12 mouse cellular contexts compared by ENCODE assay signal in genomic region chr1:163057363-163057762, GRCm38 (mm10). TPM values are rescaled to one million over a fixed set of nuclear protein-coding genes. Genes with fewer than 3 reads are reported as not detected.
DNase-seq lines count a peak whose midpoint lies in the region; ATAC-seq lines count a peak whose summit lies in the region.
"Had no signal": no experiment of that assay in that cellular context is flagged by ENCODE, and none has a peak within 500 bp of the region (broad histone marks: within the 10 kb centered on the region; RNA-seq: fewer than 3 reads in every experiment).

No protein-coding gene starts in this region.

- no peaks in the 10 kb centered on the region for H3K4me1 ChIP-seq in forebrain, embryonic 11.5 days (replicated peaks; ENCODE audit: control insufficient read depth, insufficient read depth, low read length)
- no peaks in the 10 kb centered on the region for H3K4me1 ChIP-seq in forebrain, embryonic 13.5 days
- H3K4me1 ChIP-seq: embryonic facial prominence, embryonic 15.5 days; hindbrain, embryonic 15.5 days; lung, embryonic 15.5 days had no signal

- no peak overlapping the region for H3K4me2 ChIP-seq in forebrain, embryonic 11.5 days (ENCODE audit: low read depth, low read length, severe bottlenecking)
- H3K4me2 ChIP-seq in forebrain, embryonic 13.5 days: no peak overlapping the region
- H3K4me2 ChIP-seq: embryonic facial prominence, embryonic 15.5 days; hindbrain, embryonic 15.5 days; lung, embryonic 15.5 days had no signal

- H3K9ac ChIP-seq in forebrain, embryonic 11.5 days (ENCODE audit: low read length): no peak overlapping the region
- H3K9ac ChIP-seq in forebrain, embryonic 13.5 days: no peak overlapping the region
- H3K9ac ChIP-seq: embryonic facial prominence, embryonic 15.5 days; hindbrain, embryonic 15.5 days; lung, embryonic 15.5 days had no signal

- WGBS in forebrain, embryonic 11.5 days: 43% methylated on average over 2 of the region's 2 CpGs
- WGBS in forebrain, embryonic 13.5 days: 49% methylated on average over 2 of the region's 2 CpGs

- no peaks in the 10 kb centered on the region for H3K36me3 ChIP-seq in forebrain, embryonic 11.5 days (ENCODE audit: control insufficient read depth, insufficient read depth, low read length)
- no peaks in the 10 kb centered on the region for H3K36me3 ChIP-seq in forebrain, embryonic 13.5 days (ENCODE audit: poor library complexity, severe bottlenecking)
- H3K36me3 ChIP-seq: embryonic facial prominence, embryonic 15.5 days; G1E; hindbrain, embryonic 15.5 days; lung, embryonic 15.5 days had no signal

- no peak for DNase-seq in forebrain, embryonic 11.5 days (ENCODE audit: low spot score)
- DNase-seq in left cerebral cortex, postnatal 4 days: peak; percentile 3
- no peak for DNase-seq in left cerebral cortex, postnatal 36 days (ENCODE audit: low spot score in 2 of 2)
- DNase-seq in fibroblast of lung, adult 2 months (ENCODE audit: low read depth): peak; percentile 9
- DNase-seq in mesoderm, embryonic 11.5 days (ENCODE audit: low read depth, low spot score): peak; percentile 19
- DNase-seq in urinary bladder, postnatal 25 days (ENCODE audit: low spot score): no peak
- no peak for DNase-seq in cerebellum, adult 11 months

- ATAC-seq in forebrain, embryonic 11.5 days (replicated peaks; ENCODE audit: low FRiP score): peak; percentile 60; the same call in 1 of the 2 replicates
- no peak for ATAC-seq in forebrain, embryonic 13.5 days

- intact Hi-C loops in left cerebral cortex, postnatal 4 days (cut with DNase I): loop anchor here (10.0 kb wide), 1 partner anchor 163 kb away; the partner anchor contains the start of gene Fmo2
- intact Hi-C loops in left cerebral cortex, postnatal 36 days (cut with DNase I): loop anchor here (2.0 kb wide), 1 partner anchor 161 kb away; no protein-coding TSS in a partner anchor

- H3K27ac ChIP-seq in forebrain, embryonic 11.5 days (ENCODE audit: low read depth, low read length): no peak overlapping the region
- no peak overlapping the region for H3K27ac ChIP-seq in forebrain, embryonic 13.5 days
- H3K27ac ChIP-seq: embryonic facial prominence, embryonic 15.5 days; hindbrain, embryonic 15.5 days; lung, embryonic 15.5 days had no signal

- no peaks in the 10 kb centered on the region for H3K27me3 ChIP-seq in forebrain, embryonic 11.5 days (ENCODE audit: control insufficient read depth, insufficient read depth, low read length)
- no peaks in the 10 kb centered on the region for H3K27me3 ChIP-seq in forebrain, embryonic 13.5 days
- H3K27me3 ChIP-seq: embryonic facial prominence, embryonic 15.5 days; hindbrain, embryonic 15.5 days; lung, embryonic 15.5 days had no signal

- H3K9me3 ChIP-seq in forebrain, embryonic 11.5 days (ENCODE audit: control insufficient read depth, low read length): no peaks in the 10 kb centered on the region
- H3K9me3 ChIP-seq in forebrain, embryonic 13.5 days (replicated peaks): no peaks in the 10 kb centered on the region
- H3K9me3 ChIP-seq: embryonic facial prominence, embryonic 15.5 days; G1E; hindbrain, embryonic 15.5 days; lung, embryonic 15.5 days had no signal

- no peak overlapping the region for H3K4me3 ChIP-seq in forebrain, embryonic 11.5 days (ENCODE audit: low read depth, low read length)
- no peak overlapping the region for H3K4me3 ChIP-seq in forebrain, embryonic 13.5 days
- H3K4me3 ChIP-seq: embryonic facial prominence, embryonic 15.5 days; hindbrain, embryonic 15.5 days; lung, embryonic 15.5 days had no signal

RNA-seq across cellular contexts. Expression of gene Mroh9, which starts 28.1 kb away (rescaled TPM):
- not detected in 2 replicates for polyA plus RNA-seq in forebrain, embryonic 11.5 days (2014; fragmentation: Nextera tagmentation; extraction: Ambion mirVana)
- not detected in 2 replicates for polyA plus RNA-seq in forebrain, embryonic 13.5 days (2015; fragmentation: Nextera tagmentation; extraction: Ambion mirVana)
- total RNA-seq in left cerebral cortex, postnatal 4 days (2021): not detected
- not detected for total RNA-seq in left cerebral cortex, postnatal 36 days (2021)
- total RNA-seq: G1E had no signal
- polyA plus RNA-seq: embryonic facial prominence, embryonic 15.5 days; G1E; hindbrain, embryonic 15.5 days; lung, embryonic 15.5 days had no signal

Comparison
In these comparisons a context has a peak if more than half of its experiments do, and no peak if none do; other contexts are left out.
1. DNase-seq: peak in left cerebral cortex, postnatal 4 days (single experiment), fibroblast of lung, adult 2 months (single experiment) and mesoderm, embryonic 11.5 days (single experiment); none in forebrain, embryonic 11.5 days (single experiment), left cerebral cortex, postnatal 36 days (0 of 2), urinary bladder, postnatal 25 days (single experiment) and cerebellum, adult 11 months (single experiment).